Mouse (Mus musculus) induced T-regulatory cell, adult 2 months (primary cell): ENCODE measurements around the gene Pgp.
A peak's percentile ranks its signal among the peaks of the same experiment; 100 is the strongest.
"Not testable (repeated sequence)": the region's sequence is repeated elsewhere in the genome, so short reads cannot be mapped to it uniquely, and the experiment has no call there.

Source experiments
- DNase-seq: peaks from one replicate; pipeline ENCODE4 v3.0.0-alpha.2; 2012; ENCODE audit warnings: low read depth

The Pgp gene

GRCm38 (mm10) chr17:24469910-24470602 lies at the start of gene Pgp, which contains the start of gene E4f1:
Gene Pgp (plus strand): TSS chr17:24470392.
Gene E4f1 (minus strand): TSS chr17:24470313.
- peak; percentile 99 for DNase-seq

GRCm38 (mm10) chr17:24423114-24423513 lies 47.1 kb upstream of the Pgp start:
- no peak for DNase-seq

- no peak for DNase-seq
Observed at GRCm38 (mm10) chr17:24424489-24424888, 45.7 kb upstream of the Pgp start.

- DNase-seq = not testable (repeated sequence)
Observed at GRCm38 (mm10) chr17:24425326-24425725, 44.9 kb upstream of the Pgp start.

GRCm38 (mm10) chr17:24425905-24426304 lies 44.3 kb upstream of the Pgp start:
- peak; percentile 32 for DNase-seq

GRCm38 (mm10) chr17:24426471-24427169 lies 43.6 kb upstream of the Pgp start, which contains the start of gene Eci1:
Gene Eci1 (plus strand): TSS chr17:24426641.
- peak; percentile 84 for DNase-seq

- no peak for DNase-seq
Observed at GRCm38 (mm10) chr17:24427170-24427557, 43.0 kb upstream of the Pgp start.

GRCm38 (mm10) chr17:24429201-24429983 lies 40.8 kb upstream of the Pgp start:
- no peak for DNase-seq

- peak; percentile 79 for DNase-seq
Observed at GRCm38 (mm10) chr17:24437016-24437415, 33.2 kb upstream of the Pgp start.

- DNase-seq = no peak
Observed at GRCm38 (mm10) chr17:24440377-24440776, 29.8 kb upstream of the Pgp start.

- DNase-seq = no peak
Observed at GRCm38 (mm10) chr17:24441148-24441547, 29.0 kb upstream of the Pgp start.

- no peak for DNase-seq
Observed at GRCm38 (mm10) chr17:24442107-24442506, 28.1 kb upstream of the Pgp start.

GRCm38 (mm10) chr17:24442632-24443155 lies 27.5 kb upstream of the Pgp start, which contains the start of gene Dnase1l2:
Gene Dnase1l2 (minus strand): TSS chr17:24443105.
- no peak for DNase-seq

- no peak for DNase-seq
Observed at GRCm38 (mm10) chr17:24443409-24443808, 26.8 kb upstream of the Pgp start.

- DNase-seq = no peak
Observed at GRCm38 (mm10) chr17:24446590-24446989, 23.6 kb upstream of the Pgp start.

GRCm38 (mm10) chr17:24449507-24449906 lies 20.7 kb upstream of the Pgp start:
- no peak for DNase-seq

GRCm38 (mm10) chr17:24451220-24451619 lies 19.0 kb upstream of the Pgp start:
- no peak for DNase-seq

GRCm38 (mm10) chr17:24453372-24453771 lies 16.8 kb upstream of the Pgp start:
- peak; percentile 69 for DNase-seq

- peak; percentile 87 for DNase-seq
Observed at GRCm38 (mm10) chr17:24454218-24454755, 15.9 kb upstream of the Pgp start.

- DNase-seq = peak; percentile 100
Observed at GRCm38 (mm10) chr17:24454756-24455522, 15.3 kb upstream of the Pgp start.

GRCm38 (mm10) chr17:24455523-24456206 lies 14.5 kb upstream of the Pgp start:
- peak; percentile 43 for DNase-seq
